Mouse (Mus musculus): ENCODE measurements around the gene Bnip2. TPM values are rescaled to one million over a fixed set of nuclear protein-coding genes. Genes with fewer than 3 reads are reported as not detected.
A peak's percentile ranks its signal among the peaks of the same experiment; 100 is the strongest.

Gene Bnip2
- polyA plus RNA-seq, 1 experiment = 65.6 TPM

GRCm38 (mm10) chr9:70037988-70038387 is 48.7 kb downstream of the Bnip2 start, which contains the start of gene Gcnt3:
TSS of gene Gcnt3 (minus strand) at chr9:70038088.
- no peak for TF ChIP-seq CTCF (IDR thresholded peaks at IDR 0.05; ENCODE audit: low read depth, low read length)
- TF ChIP-seq POLR2A (IDR thresholded peaks at IDR 0.05; ENCODE audit: insufficient read depth, low read length) = no peak
- TF ChIP-seq EP300 (IDR thresholded peaks at IDR 0.05; ENCODE audit: insufficient read depth, low read depth, low read length) = no peak
- Histone ChIP-seq H3K27me3 (ENCODE audit: control insufficient read depth, insufficient read depth, low read length, poor library complexity, severe bottlenecking) (no peaks in the 10 kb centered on the region), H3K9me3 (replicated peaks; ENCODE audit: control insufficient read depth, insufficient read depth, low read length, poor library complexity, severe bottlenecking) (0 out of 2 replicates have a peak, but pooled peaks cover 2% of the 10 kb centered on the region), H3K27ac (ENCODE audit: insufficient read depth, low read length) (peak within 1 kb of the TSS; percentile 35; the same call in 1 of the 2 replicates), H3K4me3 (ENCODE audit: low read depth, low read length) (no peak within 1 kb of the TSS), H3K36me3 (ENCODE audit: control insufficient read depth, insufficient read depth, low read length, poor library complexity, severe bottlenecking) (no peaks in the 10 kb centered on the region), H3K4me1 (ENCODE audit: control insufficient read depth, insufficient read depth, low read length) (peaks cover 3% of the 10 kb centered on the region), H3K9ac (ENCODE audit: low read depth, poor library complexity, severe bottlenecking) (no peak within 1 kb of the TSS)

- Histone ChIP-seq H3K4me3 (ENCODE audit: low read depth, low read length) (no peak overlapping the region), H3K9ac (ENCODE audit: low read depth, poor library complexity, severe bottlenecking) (no peak overlapping the region), H3K9me3 (replicated peaks; ENCODE audit: control insufficient read depth, insufficient read depth, low read length, poor library complexity, severe bottlenecking) (0 out of 2 replicates have a peak, but pooled peaks cover 2% of the 10 kb centered on the region), H3K27me3 (ENCODE audit: control insufficient read depth, insufficient read depth, low read length, poor library complexity, severe bottlenecking) (no peaks in the 10 kb centered on the region), H3K36me3 (ENCODE audit: control insufficient read depth, insufficient read depth, low read length, poor library complexity, severe bottlenecking) (no peaks in the 10 kb centered on the region), H3K27ac (ENCODE audit: insufficient read depth, low read length) (no peak overlapping the region), H3K4me1 (ENCODE audit: control insufficient read depth, insufficient read depth, low read length) (peaks cover 2% of the 10 kb centered on the region)
- no peak for TF ChIP-seq EP300 (IDR thresholded peaks at IDR 0.05; ENCODE audit: insufficient read depth, low read depth, low read length)
- no peak for TF ChIP-seq POLR2A (IDR thresholded peaks at IDR 0.05; ENCODE audit: insufficient read depth, low read length)
- TF ChIP-seq CTCF (IDR thresholded peaks at IDR 0.05; ENCODE audit: low read depth, low read length) = no peak
Measured at GRCm38 (mm10) chr9:70039597-70040385, 50.5 kb downstream of the Bnip2 start.

- Histone ChIP-seq H3K9ac (ENCODE audit: low read depth, poor library complexity, severe bottlenecking) (no peak overlapping the region), H3K27me3 (ENCODE audit: control insufficient read depth, insufficient read depth, low read length, poor library complexity, severe bottlenecking) (no peaks in the 10 kb centered on the region), H3K27ac (ENCODE audit: insufficient read depth, low read length) (no peak overlapping the region), H3K36me3 (ENCODE audit: control insufficient read depth, insufficient read depth, low read length, poor library complexity, severe bottlenecking) (no peaks in the 10 kb centered on the region), H3K9me3 (replicated peaks; ENCODE audit: control insufficient read depth, insufficient read depth, low read length, poor library complexity, severe bottlenecking) (0 out of 2 replicates have a peak, but pooled peaks cover 2% of the 10 kb centered on the region), H3K4me3 (ENCODE audit: low read depth, low read length) (no peak overlapping the region), H3K4me1 (ENCODE audit: control insufficient read depth, insufficient read depth, low read length) (peaks cover 2% of the 10 kb centered on the region)
- no peak for TF ChIP-seq POLR2A (IDR thresholded peaks at IDR 0.05; ENCODE audit: insufficient read depth, low read length)
- no peak for TF ChIP-seq EP300 (IDR thresholded peaks at IDR 0.05; ENCODE audit: insufficient read depth, low read depth, low read length)
- peak; percentile 65 for TF ChIP-seq CTCF (IDR thresholded peaks at IDR 0.05; ENCODE audit: low read depth, low read length)
Measured at GRCm38 (mm10) chr9:70040570-70040969, 51.3 kb downstream of the Bnip2 start.

- Histone ChIP-seq H3K27me3 (ENCODE audit: control insufficient read depth, insufficient read depth, low read length, poor library complexity, severe bottlenecking) (no peaks in the 10 kb centered on the region), H3K27ac (ENCODE audit: insufficient read depth, low read length) (no peak overlapping the region)
- no peak for TF ChIP-seq POLR2A (IDR thresholded peaks at IDR 0.05; ENCODE audit: insufficient read depth, low read length)
- TF ChIP-seq EP300 (IDR thresholded peaks at IDR 0.05; ENCODE audit: insufficient read depth, low read depth, low read length) = no peak
- no peak for TF ChIP-seq CTCF (IDR thresholded peaks at IDR 0.05; ENCODE audit: low read depth, low read length)
Measured at GRCm38 (mm10) chr9:70042137-70042536, 52.9 kb downstream of the Bnip2 start.

GRCm38 (mm10) chr9:70042935-70043334 is 53.7 kb downstream of the Bnip2 start:
- H3K27me3 ChIP-seq (ENCODE audit: control insufficient read depth, insufficient read depth, low read length, poor library complexity, severe bottlenecking) = no peaks in the 10 kb centered on the region
- TF ChIP-seq EP300 (IDR thresholded peaks at IDR 0.05; ENCODE audit: insufficient read depth, low read depth, low read length) = no peak
- TF ChIP-seq CTCF (IDR thresholded peaks at IDR 0.05; ENCODE audit: low read depth, low read length) = no peak
- TF ChIP-seq POLR2A (IDR thresholded peaks at IDR 0.05; ENCODE audit: insufficient read depth, low read length) = no peak
- no peak overlapping the region for H3K27ac ChIP-seq (ENCODE audit: insufficient read depth, low read length)
- no peak overlapping the region for H3K9ac ChIP-seq (ENCODE audit: low read depth, poor library complexity, severe bottlenecking)
- no peaks in the 10 kb centered on the region for H3K36me3 ChIP-seq (ENCODE audit: control insufficient read depth, insufficient read depth, low read length, poor library complexity, severe bottlenecking)
- 0 out of 2 replicates have a peak, but pooled peaks cover 2% of the 10 kb centered on the region for H3K9me3 ChIP-seq (replicated peaks; ENCODE audit: control insufficient read depth, insufficient read depth, low read length, poor library complexity, severe bottlenecking)
- no peaks in the 10 kb centered on the region for H3K4me1 ChIP-seq (ENCODE audit: control insufficient read depth, insufficient read depth, low read length)
- no peak overlapping the region for H3K4me3 ChIP-seq (ENCODE audit: low read depth, low read length)

More at GRCm38 (mm10) chr9:70042137-70042536, 52.9 kb downstream of the Bnip2 start:
- no peaks in the 10 kb centered on the region for H3K36me3 ChIP-seq (ENCODE audit: control insufficient read depth, insufficient read depth, low read length, poor library complexity, severe bottlenecking)
- H3K9me3 ChIP-seq (replicated peaks; ENCODE audit: control insufficient read depth, insufficient read depth, low read length, poor library complexity, severe bottlenecking) = 0 out of 2 replicates have a peak, but pooled peaks cover 2% of the 10 kb centered on the region
- no peak overlapping the region for H3K4me3 ChIP-seq (ENCODE audit: low read depth, low read length)
- no peak overlapping the region for H3K9ac ChIP-seq (ENCODE audit: low read depth, poor library complexity, severe bottlenecking)
- no peaks in the 10 kb centered on the region for H3K4me1 ChIP-seq (ENCODE audit: control insufficient read depth, insufficient read depth, low read length)

GRCm38 (mm10) chr9:70044865-70045264 is 55.6 kb downstream of the Bnip2 start:
- TF ChIP-seq EP300 (IDR thresholded peaks at IDR 0.05; ENCODE audit: insufficient read depth, low read depth, low read length) (no peak), POLR2A (IDR thresholded peaks at IDR 0.05; ENCODE audit: insufficient read depth, low read length) (no peak), CTCF (IDR thresholded peaks at IDR 0.05; ENCODE audit: low read depth, low read length) (no peak)
- H3K9ac ChIP-seq (ENCODE audit: low read depth, poor library complexity, severe bottlenecking) = no peak overlapping the region
- no peaks in the 10 kb centered on the region for H3K27me3 ChIP-seq (ENCODE audit: control insufficient read depth, insufficient read depth, low read length, poor library complexity, severe bottlenecking)
- no peak overlapping the region for H3K27ac ChIP-seq (ENCODE audit: insufficient read depth, low read length)
- H3K4me3 ChIP-seq (ENCODE audit: low read depth, low read length) = no peak overlapping the region
- H3K9me3 ChIP-seq (replicated peaks; ENCODE audit: control insufficient read depth, insufficient read depth, low read length, poor library complexity, severe bottlenecking) = no peaks in the 10 kb centered on the region
- no peaks in the 10 kb centered on the region for H3K36me3 ChIP-seq (ENCODE audit: control insufficient read depth, insufficient read depth, low read length, poor library complexity, severe bottlenecking)
- no peaks in the 10 kb centered on the region for H3K4me1 ChIP-seq (ENCODE audit: control insufficient read depth, insufficient read depth, low read length)
